In genomic region chr1:164184142-164184870, GRCm38 (mm10) we compare ENCODE assay signal across 8 mouse cellular contexts. TPM values are rescaled to one million over a fixed set of nuclear protein-coding genes. Genes with fewer than 3 reads are reported as not detected.
DNase-seq lines count a peak whose midpoint lies in the region; ATAC-seq and TF ChIP-seq lines count a peak whose summit lies in the region.

No protein-coding gene starts in this region.

- DNase-seq in CH12.LX (ENCODE audit: extremely low read depth) = peak; percentile 84
- peak; percentile 42 for DNase-seq in adrenal gland, postnatal 25 days
- DNase-seq in embryonic facial prominence, embryonic 14.5 days (ENCODE audit: low spot score) = peak; percentile 80
- peak; percentile 36 to 77 for DNase-seq in kidney, postnatal 36 days
- peak; percentile 70 for DNase-seq in liver, postnatal 0 days
- DNase-seq in thymus, postnatal 25 days = peak; percentile 59

- H3K9ac ChIP-seq in CH12.LX (ENCODE audit: insufficient read depth, low read depth) = peak overlapping the region; percentile 41
- H3K9ac ChIP-seq in embryonic facial prominence, embryonic 14.5 days (ENCODE audit: low read depth, low read length) = peak overlapping the region; percentile 45
- no peak overlapping the region for H3K9ac ChIP-seq in heart, embryonic 15.5 days
- no peak overlapping the region for H3K9ac ChIP-seq in liver, postnatal 0 days (replicated peaks)
- H3K9ac ChIP-seq in neural tube, embryonic 14.5 days (replicated peaks; ENCODE audit: low read depth, low read length) = no peak overlapping the region

- dilution Hi-C loops in CH12.LX (cut with MboI; ENCODE audit: extremely low pct_ligation_motif_present, extremely low pct_unique_long_range_greater_than_20kb, low sequenced_read_pairs) = no loop called here

- peaks cover 8% of the 10 kb centered on the region for H3K27me3 ChIP-seq in CH12.LX (replicated peaks)
- H3K27me3 ChIP-seq in embryonic facial prominence, embryonic 14.5 days (replicated peaks; ENCODE audit: control insufficient read depth, insufficient read depth, low read length) = no peaks in the 10 kb centered on the region
- no peaks in the 10 kb centered on the region for H3K27me3 ChIP-seq in heart, embryonic 15.5 days
- H3K27me3 ChIP-seq in liver, postnatal 0 days (ENCODE audit: insufficient read depth, low read length) = no peaks in the 10 kb centered on the region
- H3K27me3 ChIP-seq in neural tube, embryonic 14.5 days (ENCODE audit: control insufficient read depth, insufficient read depth, low read length) = no peaks in the 10 kb centered on the region

- WGBS in embryonic facial prominence, embryonic 14.5 days = 35% methylated on average over 16 of the region's 16 CpGs
- 47% methylated on average over 16 of the region's 16 CpGs for WGBS in heart, embryonic 15.5 days
- whole genome bisulfite sequencing in liver, postnatal 0 days (ENCODE audit: insufficient replicate concordance) = 47% methylated on average over 16 of the region's 16 CpGs
- WGBS in neural tube, embryonic 14.5 days = 49% methylated on average over 16 of the region's 16 CpGs

- no peaks in the 10 kb centered on the region for H3K9me3 ChIP-seq in CH12.LX (replicated peaks; ENCODE audit: low read length)
- H3K9me3 ChIP-seq in embryonic facial prominence, embryonic 14.5 days (ENCODE audit: control insufficient read depth, low read length) = no peaks in the 10 kb centered on the region
- no peaks in the 10 kb centered on the region for H3K9me3 ChIP-seq in heart, embryonic 15.5 days (replicated peaks)
- no peaks in the 10 kb centered on the region for H3K9me3 ChIP-seq in liver, postnatal 0 days (ENCODE audit: low read length)
- H3K9me3 ChIP-seq in neural tube, embryonic 14.5 days (ENCODE audit: control insufficient read depth, low read length) = no peaks in the 10 kb centered on the region

- peak; percentile 74 to 87 for TF ChIP-seq CTCF in CH12.LX (conservative IDR thresholded peaks at IDR 0.05 in 1 of 2, IDR thresholded peaks at IDR 0.05 in 1 of 2; ENCODE audit: low read depth in 2 of 2, low read length in 2 of 2)
- TF ChIP-seq CTCF in liver, postnatal 0 days (IDR thresholded peaks at IDR 0.05; ENCODE audit: low read depth) = peak; percentile 90

- H3K4me3 ChIP-seq in CH12.LX (replicated peaks in 1 of 3; ENCODE audit: low read depth in 2 of 3, low read length in 2 of 3, poor library complexity in 1 of 3) = peak overlapping the region; percentile 45 to 66 (median 61)
- peak overlapping the region; percentile 26 for H3K4me3 ChIP-seq in embryonic facial prominence, embryonic 14.5 days (ENCODE audit: low read depth, low read length)
- H3K4me3 ChIP-seq in heart, embryonic 15.5 days = peak overlapping the region; percentile 24
- H3K4me3 ChIP-seq in liver, postnatal 0 days (ENCODE audit: low read depth, low read length) = no peak overlapping the region
- peak overlapping the region; percentile 12; the same call in 1 of the 2 replicates for H3K4me3 ChIP-seq in neural tube, embryonic 14.5 days (ENCODE audit: low read depth, low read length)

- in situ Hi-C loops in CH12.LX (cut with MboI; ENCODE audit: low pct_ligation_motif_present, low pct_unique_long_range_greater_than_20kb, low sequenced_read_pairs) = no loop called here

- TF ChIP-seq POLR2A in CH12.LX (IDR thresholded peaks at IDR 0.05; ENCODE audit: low read depth, low read length) = no peak

- H3K79me2 ChIP-seq in CH12.LX (replicated peaks; ENCODE audit: control insufficient read depth, extremely low read depth, insufficient read depth, poor library complexity, severe bottlenecking) = no peaks in the 10 kb centered on the region

- no peak for TF ChIP-seq EP300 in CH12.LX (IDR thresholded peaks at IDR 0.05; ENCODE audit: low read length)
- no peak for TF ChIP-seq EP300 in liver, postnatal 0 days (IDR thresholded peaks at IDR 0.05; ENCODE audit: low read depth)

- H3K27ac ChIP-seq in CH12.LX (ENCODE audit: insufficient read depth, low read depth) = no peak overlapping the region
- no peak overlapping the region for H3K27ac ChIP-seq in embryonic facial prominence, embryonic 14.5 days (replicated peaks; ENCODE audit: low read depth, low read length)
- H3K27ac ChIP-seq in heart, embryonic 15.5 days = no peak overlapping the region
- no peak overlapping the region for H3K27ac ChIP-seq in liver, postnatal 0 days (ENCODE audit: low read depth)
- no peak overlapping the region for H3K27ac ChIP-seq in neural tube, embryonic 14.5 days (ENCODE audit: low read depth, low read length)

- TF ChIP-seq RAD21 in CH12.LX (IDR thresholded peaks at IDR 0.05; ENCODE audit: low read depth, low read length) = peak; percentile 90

- ATAC-seq in embryonic facial prominence, embryonic 14.5 days (ENCODE audit: low read depth) = peak; percentile 44; the same call in 1 of the 2 replicates
- no peak for ATAC-seq in heart, embryonic 15.5 days (replicated peaks; ENCODE audit: insufficient number of reproducible peaks, insufficient read depth, low FRiP score, low read depth)
- ATAC-seq in liver, postnatal 0 days = peak; percentile 68; the same call in 1 of the 2 replicates
- peak; percentile 87 for ATAC-seq in neural tube, embryonic 14.5 days (ENCODE audit: low read depth)

- H3K4me2 ChIP-seq in CH12.LX (ENCODE audit: insufficient read depth, low read depth, poor library complexity, severe bottlenecking) = peak overlapping the region; percentile 52
- peak overlapping the region; percentile 50 for H3K4me2 ChIP-seq in embryonic facial prominence, embryonic 14.5 days (ENCODE audit: low read depth, low read length)
- peak overlapping the region; percentile 40 for H3K4me2 ChIP-seq in heart, embryonic 15.5 days
- 0 out of 2 replicates have a peak overlapping the region, but pooled peaks have one; percentile 22 for H3K4me2 ChIP-seq in liver, postnatal 0 days (ENCODE audit: low read depth, low read length)
- peak overlapping the region; percentile 38 for H3K4me2 ChIP-seq in neural tube, embryonic 14.5 days (ENCODE audit: low read depth, low read length)

- peaks cover 3 to 13% of the 10 kb centered on the region in 2 experiments; a peak in 3 of 4 replicates for H3K4me1 ChIP-seq in CH12.LX (ENCODE audit: control insufficient read depth in 1 of 2, insufficient read depth in 2 of 2)
- H3K4me1 ChIP-seq in embryonic facial prominence, embryonic 14.5 days (ENCODE audit: control insufficient read depth, insufficient read depth, low read length) = peaks cover 5% of the 10 kb centered on the region; the same call in 1 of the 2 replicates
- no peaks in the 10 kb centered on the region for H3K4me1 ChIP-seq in heart, embryonic 15.5 days (replicated peaks)
- no peaks in the 10 kb centered on the region for H3K4me1 ChIP-seq in liver, postnatal 0 days (ENCODE audit: insufficient read depth)
- H3K4me1 ChIP-seq in neural tube, embryonic 14.5 days (ENCODE audit: control insufficient read depth, insufficient read depth, low read length) = peaks cover 3% of the 10 kb centered on the region; the same call in 1 of the 2 replicates

- no peaks in the 10 kb centered on the region for H3K36me3 ChIP-seq in CH12.LX (replicated peaks in 1 of 2; ENCODE audit: control insufficient read depth in 1 of 2, insufficient read depth in 1 of 2, low read length in 1 of 2)
- no peaks in the 10 kb centered on the region for H3K36me3 ChIP-seq in embryonic facial prominence, embryonic 14.5 days (ENCODE audit: control insufficient read depth, insufficient read depth, low read length)
- H3K36me3 ChIP-seq in heart, embryonic 15.5 days = no peaks in the 10 kb centered on the region
- peaks cover 11% of the 10 kb centered on the region; the same call in 1 of the 2 replicates for H3K36me3 ChIP-seq in liver, postnatal 0 days (replicated peaks; ENCODE audit: insufficient read depth, low read length)
- no peaks in the 10 kb centered on the region for H3K36me3 ChIP-seq in neural tube, embryonic 14.5 days (ENCODE audit: control insufficient read depth, insufficient read depth, low read length)

TF ChIP-seq in CH12.LX, 34 proteins besides CTCF, POLR2A, EP300 and RAD21:
- TF ChIP-seq NELFE (IDR thresholded peaks at IDR 0.05; ENCODE audit: low read depth, low read length) (no peak), ELF1 (IDR thresholded peaks at IDR 0.05; ENCODE audit: low read depth, low read length) (peak; percentile 64; the same call in 1 of the 2 replicates), MXI1 (IDR thresholded peaks at IDR 0.05; ENCODE audit: low read depth, low read length) (no peak), IRF4 (IDR thresholded peaks at IDR 0.05; ENCODE audit: low read depth, low read length) (0 out of 2 replicates have a peak, but pooled peaks have one; percentile 5), POLR2AphosphoS2 (IDR thresholded peaks at IDR 0.05; ENCODE audit: low read depth, low read length) (no peak), RCOR1 (conservative IDR thresholded peaks at IDR 0.05; ENCODE audit: low read depth, low read length) (no peak), HCFC1 (IDR thresholded peaks at IDR 0.05; ENCODE audit: low read depth, low read length) (no peak), SMC3 (IDR thresholded peaks at IDR 0.05; ENCODE audit: low read depth, low read length) (peak; percentile 65), USF1 (IDR thresholded peaks at IDR 0.05; ENCODE audit: low read depth, low read length) (no peak), ZC3H11A (IDR thresholded peaks at IDR 0.05; ENCODE audit: low read depth, low read length) (no peak), JUND (conservative IDR thresholded peaks at IDR 0.05; ENCODE audit: low read depth, low read length) (peak; percentile 17; the same call in 1 of the 2 replicates), CHD1 (IDR thresholded peaks at IDR 0.05; ENCODE audit: low read depth, low read length) (no peak), TBP (conservative IDR thresholded peaks at IDR 0.05; ENCODE audit: low read depth, low read length) (0 out of 2 replicates have a peak, but pooled peaks have one; percentile 25)

RNA-seq across cellular contexts. Expression of gene F5, which starts 32.7 kb away (rescaled TPM):
- total RNA-seq in CH12.LX (2012; rRNA removed) (under 0.01 TPM in 2 replicates), CH12.LX (2014; rRNA removed) (0.04 TPM in 1 of 2 replicates, not detected in the other)
- polyA plus RNA-seq in CH12.LX (2012; ENCODE audit: insufficient read length, low read depth) = 0.12 and 0.19 TPM in 2 replicates
- 12.9 and 17.4 TPM in 2 replicates for total RNA-seq in adrenal gland, postnatal 25 days (2021)
- 0.21 TPM in 2 replicates for polyA plus RNA-seq in embryonic facial prominence, embryonic 14.5 days (2014; fragmentation: Nextera tagmentation; extraction: Ambion mirVana)
- 0.31 and 0.34 TPM in 2 replicates for polyA plus RNA-seq in heart, embryonic 15.5 days (2015; fragmentation: Nextera tagmentation; extraction: Ambion mirVana)
- polyA plus RNA-seq in liver, postnatal 0 days (2015; fragmentation: Nextera tagmentation; extraction: Ambion mirVana) = 24.5 and 28.2 TPM in 2 replicates
- 0.15 and 0.32 TPM in 2 replicates for polyA plus RNA-seq in neural tube, embryonic 14.5 days (2014; fragmentation: Nextera tagmentation; extraction: Ambion mirVana)

Comparison
In these comparisons a context has a peak if more than half of its experiments do, and no peak if none do; other contexts are left out.
1. H3K9ac ChIP-seq: peak in CH12.LX (single experiment) and embryonic facial prominence, embryonic 14.5 days (single experiment); none in heart, embryonic 15.5 days (single experiment), liver, postnatal 0 days (single experiment) and neural tube, embryonic 14.5 days (single experiment).
2. RNA of gene F5, which starts 32.7 kb away (polyA plus RNA-seq): 24.5 to 28.2 TPM in liver, postnatal 0 days; 0.31 to 0.34 TPM in heart, embryonic 15.5 days, 0.21 TPM in embryonic facial prominence, embryonic 14.5 days, 0.12 to 0.19 TPM in CH12.LX and 0.15 to 0.32 TPM in neural tube, embryonic 14.5 days; every median in the first group is over 10 times any median in the second.
3. Peak in every context shown above with its lines, with median percentiles within 50 percentile points of each other: DNase-seq and H3K4me2 ChIP-seq.